Mouse (Mus musculus): Measurements from ENCODE around the gene Glud1. TPM values are rescaled to one million over a fixed set of nuclear protein-coding genes. Genes with fewer than 3 reads are reported as not detected.

The Glud1 gene
- total and polyA plus RNA-seq, 3 experiments = 57.1 to 125 (median 92.3) TPM

GRCm38 (mm10) chr14:34359676-34360244, 49.2 kb downstream of the Glud1 start:
- DNase-seq (ENCODE audit: low read depth, low spot score) = no peak
- peaks cover 0 to 7% of the 10 kb centered on the region in 2 experiments; a peak in 2 of 4 replicates for H3K36me3 ChIP-seq (ENCODE audit: control insufficient read depth in 1 of 2, insufficient read depth in 2 of 2, low read length in 2 of 2)
- H3K4me3 ChIP-seq (ENCODE audit: control insufficient read depth in 1 of 2, insufficient read depth in 1 of 2, low read depth in 2 of 2, low read length in 2 of 2) = no peak overlapping the region
- H3K79me2 ChIP-seq (ENCODE audit: control insufficient read depth, insufficient read depth, low read length, poor library complexity) = no peaks in the 10 kb centered on the region; the same call in 1 of the 2 replicates
- no peak overlapping the region for H3K9ac ChIP-seq (ENCODE audit: control insufficient read depth, low read depth, low read length, poor library complexity, severe bottlenecking)
- peaks cover 5% of the 10 kb centered on the region in 2 experiments for H3K4me1 ChIP-seq (ENCODE audit: control insufficient read depth in 1 of 2, insufficient read depth in 2 of 2, low read length in 2 of 2)
- no peaks in the 10 kb centered on the region for H3K9me3 ChIP-seq (replicated peaks; ENCODE audit: insufficient read depth, low read length)
- TF ChIP-seq RCOR1 (IDR thresholded peaks at IDR 0.05; ENCODE audit: low read depth, low read length) = no peak
- H3K27ac ChIP-seq (ENCODE audit: control insufficient read depth, low read depth, low read length) = no peak overlapping the region
- no peaks in the 10 kb centered on the region for H3K27me3 ChIP-seq (ENCODE audit: control insufficient read depth in 1 of 2, insufficient read depth in 2 of 2, low read length in 2 of 2)

GRCm38 (mm10) chr14:34360251-34360650, 49.7 kb downstream of the Glud1 start:
- Histone ChIP-seq H3K4me3 (ENCODE audit: control insufficient read depth in 1 of 2, insufficient read depth in 1 of 2, low read depth in 2 of 2, low read length in 2 of 2) (no peak overlapping the region), H3K4me1 (ENCODE audit: control insufficient read depth in 1 of 2, insufficient read depth in 2 of 2, low read length in 2 of 2) (peaks cover 5% of the 10 kb centered on the region in 2 experiments), H3K9me3 (replicated peaks; ENCODE audit: insufficient read depth, low read length) (no peaks in the 10 kb centered on the region), H3K27ac (ENCODE audit: control insufficient read depth, low read depth, low read length) (no peak overlapping the region), H3K9ac (ENCODE audit: control insufficient read depth, low read depth, low read length, poor library complexity, severe bottlenecking) (no peak overlapping the region), H3K27me3 (ENCODE audit: control insufficient read depth in 1 of 2, insufficient read depth in 2 of 2, low read length in 2 of 2) (no peaks in the 10 kb centered on the region), H3K79me2 (ENCODE audit: control insufficient read depth, insufficient read depth, low read length, poor library complexity) (no peaks in the 10 kb centered on the region; the same call in 1 of the 2 replicates), H3K36me3 (ENCODE audit: control insufficient read depth in 1 of 2, insufficient read depth in 2 of 2, low read length in 2 of 2) (peaks cover 0 to 7% of the 10 kb centered on the region in 2 experiments; a peak in 2 of 4 replicates)
- DNase-seq (ENCODE audit: low read depth, low spot score) = no peak
- no peak for TF ChIP-seq EP300 (IDR thresholded peaks at IDR 0.05; ENCODE audit: low read depth in 1 of 2, low read length in 2 of 2)
- no peak for TF ChIP-seq MEF2A (IDR thresholded peaks at IDR 0.05; ENCODE audit: extremely low read depth, insufficient replicate concordance, low read depth, low read length, poor library complexity, severe bottlenecking)
- no peak for TF ChIP-seq CHD1 (IDR thresholded peaks at IDR 0.05; ENCODE audit: low read depth, low read length)
- TF ChIP-seq ELF1 (IDR thresholded peaks at IDR 0.05; ENCODE audit: low read depth, low read length) = no peak
- TF ChIP-seq BHLHE40 (IDR thresholded peaks at IDR 0.05; ENCODE audit: borderline replicate concordance, low read depth, low read length) = no peak
- no peak for TF ChIP-seq TAL1 (IDR thresholded peaks at IDR 0.05; ENCODE audit: low read length)
- no peak for TF ChIP-seq MAFK (IDR thresholded peaks at IDR 0.05; ENCODE audit: borderline replicate concordance, low read depth, low read length)
- no peak for TF ChIP-seq MYB (IDR thresholded peaks at IDR 0.05; ENCODE audit: low read depth, low read length)
- no peak for TF ChIP-seq RCOR1 (IDR thresholded peaks at IDR 0.05; ENCODE audit: low read depth, low read length)
- TF ChIP-seq GABPA (IDR thresholded peaks at IDR 0.05; ENCODE audit: low read depth, low read length) = no peak
- TF ChIP-seq CHD2 (IDR thresholded peaks at IDR 0.05; ENCODE audit: low read length) = no peak
- no peak for TF ChIP-seq USF1 (IDR thresholded peaks at IDR 0.05; ENCODE audit: low read depth, low read length)
- no peak for TF ChIP-seq UBTF (IDR thresholded peaks at IDR 0.05; ENCODE audit: borderline replicate concordance, insufficient read depth, low read depth, low read length)
- TF ChIP-seq JUND (IDR thresholded peaks at IDR 0.05; ENCODE audit: low read depth, low read length) = no peak
- no peak for TF ChIP-seq USF2 (IDR thresholded peaks at IDR 0.05; ENCODE audit: borderline replicate concordance in 1 of 2, insufficient read depth in 1 of 2, low read depth in 1 of 2, low read length in 2 of 2)
- TF ChIP-seq TCF12 (IDR thresholded peaks at IDR 0.05; ENCODE audit: low read depth, low read length) = no peak
- no peak for TF ChIP-seq POLR2A (IDR thresholded peaks at IDR 0.05; ENCODE audit: control insufficient read depth in 1 of 2, insufficient read depth in 1 of 2, low read depth in 1 of 2, low read length in 2 of 2, poor library complexity in 1 of 2)
- no peak for TF ChIP-seq TBP (IDR thresholded peaks at IDR 0.05; ENCODE audit: low read depth, low read length)
- no peak for TF ChIP-seq MYC (IDR thresholded peaks at IDR 0.05; ENCODE audit: low read depth, low read length)
- no peak for TF ChIP-seq POLR2AphosphoS5 (IDR thresholded peaks at IDR 0.05; ENCODE audit: borderline replicate concordance, low read depth, low read length)
